Mouse (Mus musculus) limb, embryonic 14.5 days (tissue): Measurements from ENCODE around the gene Vmn1r198. TPM values are rescaled to one million over a fixed set of nuclear protein-coding genes. Genes with fewer than 3 reads are reported as not detected.

ENCODE experiments used
- ATAC-seq: fragments of 200-750 bp; cut with Nextera tagmentation; 2 replicates; pipeline ENCODE4 v1.8.0; 2017; ENCODE audit warnings: low read depth, moderate number of reproducible peaks, moderate TSS enrichment; ENCODE audit not compliant: low FRiP score
- DNase-seq: peaks from one replicate; pipeline ENCODE4 v3.0.0-alpha.2; 2015; ENCODE audit warnings: low spot score
- H3K27ac ChIP-seq: fragments of 300-500 bp; sonication (generic); replicated peaks from 2 replicates; pipeline ENCODE4 v1.5.1; 2014; ENCODE audit warnings: low read depth, mild to moderate bottlenecking, low read length, moderate library complexity, mixed read lengths
- H3K27me3 ChIP-seq: fragments of 300-500 bp; sonication (generic); 2 replicates; pipeline ENCODE4 v1.6.1; 2014; ENCODE audit warnings: low read length, mixed read lengths; ENCODE audit not compliant: control insufficient read depth, insufficient read depth
- H3K36me3 ChIP-seq: fragments of 300-500 bp; sonication (generic); 2 replicates; pipeline ENCODE4 v1.6.1; 2014; ENCODE audit warnings: mild to moderate bottlenecking, low read length, moderate library complexity, mixed read lengths; ENCODE audit not compliant: control insufficient read depth, insufficient read depth
- H3K4me1 ChIP-seq: fragments of 300-500 bp; sonication (generic); 2 replicates; pipeline ENCODE4 v1.6.1; 2014; ENCODE audit warnings: antibody characterized with exemption, low read length, mixed read lengths; ENCODE audit not compliant: control insufficient read depth, insufficient read depth
- H3K4me2 ChIP-seq: fragments of 300-500 bp; sonication (generic); replicated peaks from 2 replicates; pipeline ENCODE4 v1.6.1; 2014; ENCODE audit warnings: low read depth, mild to moderate bottlenecking, low read length, moderate library complexity; ENCODE audit not compliant: severe bottlenecking
- H3K4me3 ChIP-seq: fragments of 300-500 bp; sonication (generic); replicated peaks from 2 replicates; pipeline ENCODE4 v1.5.1; 2014; ENCODE audit warnings: low read length
- H3K9ac ChIP-seq: fragments of 300-500 bp; sonication (generic); 2 replicates; pipeline ENCODE4 v1.6.1; 2014; ENCODE audit warnings: mild to moderate bottlenecking, low read depth, low read length, moderate library complexity; ENCODE audit not compliant: severe bottlenecking
- H3K9me3 ChIP-seq: fragments of 300-500 bp; sonication (generic); 2 replicates; pipeline ENCODE4 v1.6.1; 2016; ENCODE audit warnings: low read length; ENCODE audit not compliant: control insufficient read depth
- POLR2A ChIP-seq: fragments of 200-500 bp; IDR thresholded peaks from 2 replicates; pipeline ENCODE4 v1.8.0; 2012; ENCODE audit warnings: inconsistent platforms, mild to moderate bottlenecking, moderate library complexity, borderline replicate concordance; ENCODE audit not compliant: insufficient read depth, insufficient read length; ENCODE audit errors: extremely low read depth
- WGBS: fragments of 180-500 bp; shearing (Covaris S2); extraction: QIAGEN DNeasy Blood & Tissue Kit; methylation state at CpG from one replicate; pipeline ENCODE4 v1.1.7; 2014; 5-methylcytosine and 5-hydroxymethylcytosine counted together
- polyA plus RNA-seq, 2 experiments: library from polyadenylated mRNA; depleted of rRNA in 1 of 2; stranded (reverse) in 1 of 2; unstranded in 1 of 2; fragments of >200 nt; fragmentation: Nextera tagmentation in 1 of 2; extraction: Ambion mirVana in 1 of 2; gene quantifications; 2 replicates each; pipeline versions ENCODE4 v1.2.1 to v1.2.3; 2012 to 2014

Gene Vmn1r198
- polyA plus RNA-seq, 2 experiments: not detected

- Histone ChIP-seq H3K36me3 (no peaks in the 10 kb centered on the region), H3K9ac (no peak overlapping the region), H3K4me2 (no peak overlapping the region), H3K27me3 (no peaks in the 10 kb centered on the region), H3K9me3 (no peaks in the 10 kb centered on the region), H3K4me1 (no peaks in the 10 kb centered on the region), H3K4me3 (no peak overlapping the region), H3K27ac (no peak overlapping the region)
- 87% methylated on average over 1 of the region's 1 CpGs for WGBS
- no peak for ATAC-seq
- DNase-seq: no peak
- no peak for TF ChIP-seq POLR2A
These were observed 36.9 kb downstream of the Vmn1r198 start for GRCm38 (mm10) chr13:22387050-22387449.

- H3K4me2 ChIP-seq: no peak within 1 kb of the TSS
- no peak for TF ChIP-seq POLR2A
- H3K9me3 ChIP-seq: no peaks in the 10 kb centered on the region
- DNase-seq (no peak), ATAC-seq (no peak)
- H3K4me3 ChIP-seq: no peak within 1 kb of the TSS
- no peaks in the 10 kb centered on the region for H3K27me3 ChIP-seq
- H3K9ac ChIP-seq: no peak within 1 kb of the TSS
- no peaks in the 10 kb centered on the region for H3K4me1 ChIP-seq
- no peak within 1 kb of the TSS for H3K27ac ChIP-seq
- 24% methylated on average over 3 of the region's 3 CpGs for WGBS
- H3K36me3 ChIP-seq: no peaks in the 10 kb centered on the region
These were observed 39.9 kb downstream of the Vmn1r198 start, which contains the start of gene Vmn1r200 for GRCm38 (mm10) chr13:22390073-22390472. TSS of gene Vmn1r200 (plus strand) at chr13:22390373.

GRCm38 (mm10) chr13:22402978-22403377, 52.8 kb downstream of the Vmn1r198 start:
- ATAC-seq: no peak
- Histone ChIP-seq H3K9me3 (0 out of 2 replicates have a peak, but pooled peaks cover 12% of the 10 kb centered on the region), H3K4me3 (no peak overlapping the region), H3K27ac (no peak overlapping the region), H3K4me2 (no peak overlapping the region), H3K9ac (no peak overlapping the region), H3K27me3 (no peaks in the 10 kb centered on the region), H3K36me3 (no peaks in the 10 kb centered on the region), H3K4me1 (no peaks in the 10 kb centered on the region)
- DNase-seq: no peak
- TF ChIP-seq POLR2A: no peak
- WGBS: 65% methylated on average over 1 of the region's 1 CpGs

Other genes starting within 250 kb of the Vmn1r198 start
- gene Vmn1r189, start 244.5 kb upstream of the Vmn1r198 start, polyA plus RNA-seq (2012; rRNA removed): not detected in 2 replicates
- gene Vmn1r189, start 244.5 kb upstream of the Vmn1r198 start, polyA plus RNA-seq (2014; fragmentation: Nextera tagmentation; extraction: Ambion mirVana): not detected in 2 replicates
- not detected in 2 replicates for gene Vmn1r191, start 166.4 kb upstream of the Vmn1r198 start, polyA plus RNA-seq (2012; rRNA removed)
- not detected in 2 replicates for gene Vmn1r191, start 166.4 kb upstream of the Vmn1r198 start, polyA plus RNA-seq (2014; fragmentation: Nextera tagmentation; extraction: Ambion mirVana)
- gene Vmn1r192, start 159.2 kb upstream of the Vmn1r198 start, polyA plus RNA-seq (2012; rRNA removed): not detected in 2 replicates
- not detected in 2 replicates for gene Vmn1r192, start 159.2 kb upstream of the Vmn1r198 start, polyA plus RNA-seq (2014; fragmentation: Nextera tagmentation; extraction: Ambion mirVana)
- not detected in 2 replicates for gene Vmn1r193, start 127.2 kb upstream of the Vmn1r198 start, polyA plus RNA-seq (2012; rRNA removed)
- not detected in 2 replicates for gene Vmn1r193, start 127.2 kb upstream of the Vmn1r198 start, polyA plus RNA-seq (2014; fragmentation: Nextera tagmentation; extraction: Ambion mirVana)
- not detected in 2 replicates for gene Vmn1r194, start 106.1 kb upstream of the Vmn1r198 start, polyA plus RNA-seq (2012; rRNA removed)
- not detected in 2 replicates for gene Vmn1r194, start 106.1 kb upstream of the Vmn1r198 start, polyA plus RNA-seq (2014; fragmentation: Nextera tagmentation; extraction: Ambion mirVana)
- not detected in 2 replicates for gene Vmn1r195, start 79.8 kb upstream of the Vmn1r198 start, polyA plus RNA-seq (2012; rRNA removed)
- not detected in 2 replicates for gene Vmn1r195, start 79.8 kb upstream of the Vmn1r198 start, polyA plus RNA-seq (2014; fragmentation: Nextera tagmentation; extraction: Ambion mirVana)
- not detected in 2 replicates for gene Vmn1r196, start 60.4 kb upstream of the Vmn1r198 start, polyA plus RNA-seq (2012; rRNA removed)
- not detected in 2 replicates for gene Vmn1r196, start 60.4 kb upstream of the Vmn1r198 start, polyA plus RNA-seq (2014; fragmentation: Nextera tagmentation; extraction: Ambion mirVana)
- gene Vmn1r197, start 25.8 kb upstream of the Vmn1r198 start, polyA plus RNA-seq (2012; rRNA removed): not detected in 2 replicates
- gene Vmn1r197, start 25.8 kb upstream of the Vmn1r198 start, polyA plus RNA-seq (2014; fragmentation: Nextera tagmentation; extraction: Ambion mirVana): not detected in 2 replicates
- not detected in 2 replicates for gene Vmn1r199, start 29.5 kb downstream of the Vmn1r198 start, polyA plus RNA-seq (2012; rRNA removed)
- gene Vmn1r199, start 29.5 kb downstream of the Vmn1r198 start, polyA plus RNA-seq (2014; fragmentation: Nextera tagmentation; extraction: Ambion mirVana): not detected in 2 replicates
- gene Vmn1r200, start 40.0 kb downstream of the Vmn1r198 start, polyA plus RNA-seq (2012; rRNA removed): not detected in 2 replicates
- gene Vmn1r200, start 40.0 kb downstream of the Vmn1r198 start, polyA plus RNA-seq (2014; fragmentation: Nextera tagmentation; extraction: Ambion mirVana): not detected in 2 replicates
- gene Vmn1r201, start 121.6 kb downstream of the Vmn1r198 start, polyA plus RNA-seq (2012; rRNA removed): not detected in 2 replicates
- not detected in 2 replicates for gene Vmn1r201, start 121.6 kb downstream of the Vmn1r198 start, polyA plus RNA-seq (2014; fragmentation: Nextera tagmentation; extraction: Ambion mirVana)
- gene Vmn1r202, start 155.0 kb downstream of the Vmn1r198 start, polyA plus RNA-seq (2012; rRNA removed): 0.01 TPM in 2 replicates
- not detected in 2 replicates for gene Vmn1r202, start 155.0 kb downstream of the Vmn1r198 start, polyA plus RNA-seq (2014; fragmentation: Nextera tagmentation; extraction: Ambion mirVana)
- not detected in 2 replicates for gene Vmn1r203, start 167.8 kb downstream of the Vmn1r198 start, polyA plus RNA-seq (2012; rRNA removed)
- gene Vmn1r203, start 167.8 kb downstream of the Vmn1r198 start, polyA plus RNA-seq (2014; fragmentation: Nextera tagmentation; extraction: Ambion mirVana): not detected in 2 replicates
- gene Vmn1r204, start 202.8 kb downstream of the Vmn1r198 start, polyA plus RNA-seq (2012; rRNA removed): not detected in 2 replicates
- not detected in 2 replicates for gene Vmn1r204, start 202.8 kb downstream of the Vmn1r198 start, polyA plus RNA-seq (2014; fragmentation: Nextera tagmentation; extraction: Ambion mirVana)
- gene Vmn1r205, start 242.6 kb downstream of the Vmn1r198 start, polyA plus RNA-seq (2012; rRNA removed): not detected in 2 replicates
- gene Vmn1r205, start 242.6 kb downstream of the Vmn1r198 start, polyA plus RNA-seq (2014; fragmentation: Nextera tagmentation; extraction: Ambion mirVana): not detected in 2 replicates